Mouse (Mus musculus) forebrain, postnatal 0 days (tissue): Measurements from ENCODE around the gene Camkv. TPM values are rescaled to one million over a fixed set of nuclear protein-coding genes. Genes with fewer than 3 reads are reported as not detected.
A peak's percentile ranks its signal among the peaks of the same experiment; 100 is the strongest.

Experiments
- ATAC-seq: fragments of 200-750 bp; cut with Nextera tagmentation; 2 replicates; pipeline ENCODE4 v1.8.0; 2017; ENCODE audit warnings: mild to moderate bottlenecking, moderate library complexity
- DNase-seq: peaks from one replicate; pipeline ENCODE4 v3.0.0-alpha.2; 2015
- H3K27ac ChIP-seq: fragments of 300-500 bp; sonication (generic); 2 replicates; pipeline ENCODE4 v1.5.1; 2014; ENCODE audit warnings: low read depth, mild to moderate bottlenecking, antibody characterized with exemption, low read length, moderate library complexity, mixed read lengths
- H3K27me3 ChIP-seq: fragments of 300-500 bp; sonication (generic); 2 replicates; pipeline ENCODE4 v1.6.1; 2014; ENCODE audit warnings: mild to moderate bottlenecking, low read length, mixed read lengths; ENCODE audit not compliant: insufficient read depth
- H3K36me3 ChIP-seq: fragments of 300-500 bp; sonication (generic); 2 replicates; pipeline ENCODE4 v1.6.1; 2014; ENCODE audit warnings: mild to moderate bottlenecking, moderate library complexity; ENCODE audit not compliant: insufficient read depth
- H3K4me1 ChIP-seq: fragments of 300-500 bp; sonication (generic); 2 replicates; pipeline ENCODE4 v1.6.1; 2014; ENCODE audit warnings: antibody characterized with exemption; ENCODE audit not compliant: insufficient read depth
- H3K4me2 ChIP-seq: fragments of 300-500 bp; sonication (generic); 2 replicates; pipeline ENCODE4 v1.6.1; 2014; ENCODE audit warnings: low read depth, mild to moderate bottlenecking, moderate library complexity
- H3K4me3 ChIP-seq: fragments of 300-500 bp; sonication (generic); 2 replicates; pipeline ENCODE4 v1.5.1; 2014; ENCODE audit warnings: low read depth, low read length, mixed read lengths
- H3K9ac ChIP-seq: fragments of 300-500 bp; sonication (generic); 2 replicates; pipeline ENCODE4 v1.6.1; 2014; ENCODE audit warnings: mild to moderate bottlenecking
- H3K9me3 ChIP-seq: fragments of 300-500 bp; sonication (generic); 2 replicates; pipeline ENCODE4 v1.6.1; 2016; ENCODE audit warnings: low read length
- CTCF ChIP-seq: sonication (generic); IDR thresholded peaks from 2 replicates; pipeline ENCODE4 v1.5.1; 2016; ENCODE audit warnings: antibody characterized with exemption, control low read depth, low read depth
- WGBS: fragments of 180-500 bp; shearing (Covaris S2); extraction: QIAGEN DNeasy Blood & Tissue Kit; methylation state at CpG from one replicate; pipeline ENCODE4 v1.1.7; 2014; 5-methylcytosine and 5-hydroxymethylcytosine counted together
- polyA plus RNA-seq: library from polyadenylated mRNA; unstranded; fragments of >200 nt; fragmentation: Nextera tagmentation; extraction: Ambion mirVana; gene quantifications from 2 replicates; pipeline ENCODE4 v1.2.1, GENCODE M21; 2015
- total RNA-seq: library from RNA; depleted of rRNA; stranded (reverse); fragments of >200 nt; gene quantifications from 2 replicates; pipeline ENCODE4 v1.2.3, GENCODE M21; 2014

Camkv gene
- total and polyA plus RNA-seq, 2 experiments from 2014 or later, result 197 to 228 TPM

- no peak overlapping the region for H3K27ac ChIP-seq
- no peaks in the 10 kb centered on the region for H3K9me3 ChIP-seq
- ATAC-seq (no peak), DNase-seq (no peak)
- no peak overlapping the region for H3K4me2 ChIP-seq
- peaks cover 13% of the 10 kb centered on the region; the same call in 1 of the 2 replicates for H3K36me3 ChIP-seq
- TF ChIP-seq CTCF, result no peak
- no peaks in the 10 kb centered on the region for H3K27me3 ChIP-seq
- H3K9ac ChIP-seq, result no peak overlapping the region
- no peak overlapping the region for H3K4me3 ChIP-seq
- no peaks in the 10 kb centered on the region for H3K4me1 ChIP-seq
- 93% methylated on average over 5 of the region's 5 CpGs for WGBS
Measured at GRCm38 (mm10) chr9:107970311-107970710, 34.8 kb downstream of the Camkv start.

GRCm38 (mm10) chr9:107971690-107972541 is 36.4 kb downstream of the Camkv start:
- H3K4me1 ChIP-seq, result no peaks in the 10 kb centered on the region
- H3K4me3 ChIP-seq, result no peak overlapping the region
- H3K4me2 ChIP-seq, result no peak overlapping the region
- no peak for TF ChIP-seq CTCF
- 83% methylated on average over 8 of the region's 8 CpGs for WGBS
- ATAC-seq (no peak), DNase-seq (no peak)
- no peak overlapping the region for H3K27ac ChIP-seq
- no peak overlapping the region for H3K9ac ChIP-seq
- peaks cover 13% of the 10 kb centered on the region; the same call in 1 of the 2 replicates for H3K36me3 ChIP-seq
- no peaks in the 10 kb centered on the region for H3K9me3 ChIP-seq
- H3K27me3 ChIP-seq, result no peaks in the 10 kb centered on the region

- ATAC-seq (no peak), DNase-seq (no peak)
- no peak overlapping the region for H3K4me3 ChIP-seq
- 0 out of 2 replicates have a peak, but pooled peaks cover 5% of the 10 kb centered on the region for H3K36me3 ChIP-seq
- H3K9ac ChIP-seq, result no peak overlapping the region
- no peaks in the 10 kb centered on the region for H3K4me1 ChIP-seq
- TF ChIP-seq CTCF, result no peak
- H3K27ac ChIP-seq, result no peak overlapping the region
- no peaks in the 10 kb centered on the region for H3K9me3 ChIP-seq
- H3K27me3 ChIP-seq, result no peaks in the 10 kb centered on the region
- no peak overlapping the region for H3K4me2 ChIP-seq
- 90% methylated on average over 10 of the region's 10 CpGs for WGBS
Measured at GRCm38 (mm10) chr9:107974491-107975171, 39.2 kb downstream of the Camkv start.

- 0 out of 2 replicates have a peak, but pooled peaks cover 5% of the 10 kb centered on the region for H3K36me3 ChIP-seq
- H3K4me1 ChIP-seq, result no peaks in the 10 kb centered on the region
- H3K4me3 ChIP-seq, result no peak within 1 kb of the TSS
- no peak for TF ChIP-seq CTCF
- no peak within 1 kb of the TSS for H3K9ac ChIP-seq
- H3K27ac ChIP-seq, result no peak within 1 kb of the TSS
- no peak for ATAC-seq
- DNase-seq, result no peak
- no peaks in the 10 kb centered on the region for H3K9me3 ChIP-seq
- WGBS, result 77% methylated on average over 12 of the region's 12 CpGs
- H3K4me2 ChIP-seq, result no peak within 1 kb of the TSS
- no peaks in the 10 kb centered on the region for H3K27me3 ChIP-seq
Measured at GRCm38 (mm10) chr9:107975399-107976386, 40.2 kb downstream of the Camkv start, which contains the start of gene Uba7. Gene Uba7, plus strand, starts transcription at chr9:107975505.

GRCm38 (mm10) chr9:107978815-107979214 is 43.3 kb downstream of the Camkv start:
- Histone ChIP-seq H3K4me1 (peaks cover 5% of the 10 kb centered on the region; the same call in 1 of the 2 replicates), H3K27ac (no peak overlapping the region), H3K9me3 (no peaks in the 10 kb centered on the region), H3K4me3 (no peak overlapping the region), H3K4me2 (no peak overlapping the region), H3K27me3 (no peaks in the 10 kb centered on the region), H3K36me3 (no peaks in the 10 kb centered on the region), H3K9ac (no peak overlapping the region)
- no peak for ATAC-seq
- no peak for TF ChIP-seq CTCF
- no peak for DNase-seq
- WGBS, result 86% methylated on average over 12 of the region's 12 CpGs

- 59% methylated on average over 7 of the region's 7 CpGs for WGBS
- peak overlapping the region; percentile 66 for H3K27ac ChIP-seq
- no peak overlapping the region for H3K4me2 ChIP-seq
- no peak overlapping the region for H3K9ac ChIP-seq
- H3K4me1 ChIP-seq, result peaks cover 5% of the 10 kb centered on the region; the same call in 1 of the 2 replicates
- H3K4me3 ChIP-seq, result no peak overlapping the region
- no peaks in the 10 kb centered on the region for H3K9me3 ChIP-seq
- TF ChIP-seq CTCF, result no peak
- ATAC-seq (no peak), DNase-seq (no peak)
- H3K36me3 ChIP-seq, result no peaks in the 10 kb centered on the region
- H3K27me3 ChIP-seq, result no peaks in the 10 kb centered on the region
Measured at GRCm38 (mm10) chr9:107981684-107982605, 46.5 kb downstream of the Camkv start.
